Mouse (Mus musculus): ENCODE results near the gene Csrp1. TPM values are rescaled to one million over a fixed set of nuclear protein-coding genes. Genes with fewer than 3 reads are reported as not detected.

The Csrp1 gene
- total and polyA plus RNA-seq, 3 experiments = 0.05 to 0.38 TPM; not detected in 1

DNA sequence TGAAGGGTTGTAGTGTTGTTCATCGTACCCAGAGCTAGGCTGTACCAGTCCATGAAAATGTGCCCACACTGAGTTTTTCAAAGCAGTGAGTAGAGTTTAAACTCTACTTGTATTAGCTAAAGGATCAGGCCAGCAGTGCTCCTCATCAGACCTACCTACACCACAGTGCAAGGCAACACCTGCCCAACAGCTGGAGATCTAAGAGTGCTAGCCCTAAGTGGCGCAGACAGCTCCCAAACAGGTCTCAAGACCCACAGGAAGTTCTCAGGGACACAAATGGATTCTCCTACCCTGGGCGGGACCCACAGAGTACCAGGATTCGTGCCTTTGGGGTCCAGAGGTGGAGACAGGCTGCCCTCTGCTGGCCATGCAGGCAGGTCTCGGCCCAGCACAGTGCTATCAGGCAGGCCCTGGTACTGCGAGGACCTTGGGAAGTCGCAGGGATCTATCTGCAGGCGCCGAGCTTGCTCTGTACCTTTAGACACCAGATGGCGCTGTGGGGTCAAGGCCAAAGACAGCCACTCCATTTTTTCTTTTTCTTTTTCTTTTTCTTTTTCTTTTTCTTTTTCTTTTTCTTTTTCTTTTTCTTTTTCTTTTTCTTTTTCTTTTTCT is 33.0 kb downstream of the Csrp1 start:
- Histone ChIP-seq H3K36me3 (replicated peaks) (no peaks in the 10 kb centered on the region), H3K4me3 (ENCODE audit: low read depth, low read length) (no peak overlapping the region), H3K9me3 (replicated peaks) (no peaks in the 10 kb centered on the region), H3K27me3 (ENCODE audit: insufficient read depth, low read length) (peaks cover 29% of the 10 kb centered on the region), H3K4me1 (ENCODE audit: insufficient read depth, low read depth, low read length) (peaks cover 4% of the 10 kb centered on the region)
- TF ChIP-seq POLR2AphosphoS5 (IDR thresholded peaks at IDR 0.05; ENCODE audit: insufficient replicate concordance, low read depth, low read length) (no peak), GATA1 (IDR thresholded peaks at IDR 0.05; ENCODE audit: borderline replicate concordance, low read length) (no peak), CTCF (IDR thresholded peaks at IDR 0.05; ENCODE audit: low read depth, low read length) (peak; percentile 22; the same call in 1 of the 2 replicates), TAL1 (conservative IDR thresholded peaks at IDR 0.05; ENCODE audit: low read depth, low read length) (no peak)
- DNase-seq (ENCODE audit: low spot score) (peak; percentile 80), ATAC-seq (ENCODE audit: extremely low read depth, insufficient number of reproducible peaks, low FRiP score, poor library complexity, severe bottlenecking) (peak; percentile 94)

DNA sequence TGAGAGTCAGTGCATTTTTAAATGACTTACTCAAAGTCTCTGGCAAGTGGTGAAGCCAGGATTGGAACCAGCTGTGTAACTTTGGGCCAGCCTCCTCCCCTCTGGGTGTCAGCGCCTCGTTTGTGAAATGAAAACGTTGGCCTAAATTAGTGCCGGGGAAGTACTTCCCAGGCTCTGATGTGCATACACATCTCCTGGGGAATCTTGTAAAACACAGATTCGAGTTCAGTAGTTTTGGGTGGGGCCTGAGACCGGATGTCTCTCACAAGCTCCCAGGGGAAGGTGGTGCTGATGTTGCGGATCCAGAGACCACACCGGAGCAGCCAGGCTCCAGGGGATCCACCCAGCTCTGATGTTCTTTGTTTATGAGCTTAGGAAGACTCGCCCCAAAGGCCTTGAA is 35.4 kb downstream of the Csrp1 start:
- no peak for TF ChIP-seq GATA2 (IDR thresholded peaks at IDR 0.05; ENCODE audit: borderline replicate concordance, low read depth, low read length)
- TF ChIP-seq TAL1 (conservative IDR thresholded peaks at IDR 0.05; ENCODE audit: low read depth, low read length) = no peak
- no peak for TF ChIP-seq GATA1 (IDR thresholded peaks at IDR 0.05; ENCODE audit: borderline replicate concordance, low read length)
- no peak for TF ChIP-seq CTCF (IDR thresholded peaks at IDR 0.05; ENCODE audit: low read depth, low read length)
- no peak for TF ChIP-seq POLR2AphosphoS5 (IDR thresholded peaks at IDR 0.05; ENCODE audit: insufficient replicate concordance, low read depth, low read length)
- H3K4me3 ChIP-seq (ENCODE audit: low read depth, low read length) = no peak overlapping the region
- H3K36me3 ChIP-seq (replicated peaks) = no peaks in the 10 kb centered on the region
- DNase-seq (ENCODE audit: low spot score) (no peak), ATAC-seq (ENCODE audit: extremely low read depth, insufficient number of reproducible peaks, low FRiP score, poor library complexity, severe bottlenecking) (no peak)
- H3K9me3 ChIP-seq (replicated peaks) = no peaks in the 10 kb centered on the region
- peaks cover 9% of the 10 kb centered on the region for H3K4me1 ChIP-seq (ENCODE audit: insufficient read depth, low read depth, low read length)
- H3K27me3 ChIP-seq (ENCODE audit: insufficient read depth, low read length) = peaks cover 30% of the 10 kb centered on the region

- TF ChIP-seq POLR2AphosphoS5 (IDR thresholded peaks at IDR 0.05; ENCODE audit: insufficient replicate concordance, low read depth, low read length) (no peak), CTCF (IDR thresholded peaks at IDR 0.05; ENCODE audit: low read depth, low read length) (no peak), TAL1 (conservative IDR thresholded peaks at IDR 0.05; ENCODE audit: low read depth, low read length) (no peak)
These were observed 36.1 kb downstream of the Csrp1 start for GRCm38 (mm10) chr1:135755913-135756312.

GRCm38 (mm10) chr1:135757287-135757686 is 37.4 kb downstream of the Csrp1 start:
- H3K27me3 ChIP-seq (ENCODE audit: insufficient read depth, low read length) = peaks cover 17% of the 10 kb centered on the region
- no peak overlapping the region for H3K4me3 ChIP-seq (ENCODE audit: low read depth, low read length)
- peaks cover 10% of the 10 kb centered on the region for H3K4me1 ChIP-seq (ENCODE audit: insufficient read depth, low read depth, low read length)
- ATAC-seq (ENCODE audit: extremely low read depth, insufficient number of reproducible peaks, low FRiP score, poor library complexity, severe bottlenecking) = no peak
- DNase-seq (ENCODE audit: low spot score) = no peak
- H3K9me3 ChIP-seq (replicated peaks) = no peaks in the 10 kb centered on the region
- H3K36me3 ChIP-seq (replicated peaks) = no peaks in the 10 kb centered on the region
- TF ChIP-seq POLR2AphosphoS5 (IDR thresholded peaks at IDR 0.05; ENCODE audit: insufficient replicate concordance, low read depth, low read length) (no peak), GATA2 (IDR thresholded peaks at IDR 0.05; ENCODE audit: borderline replicate concordance, low read depth, low read length) (no peak), CTCF (IDR thresholded peaks at IDR 0.05; ENCODE audit: low read depth, low read length) (no peak)

More at GRCm38 (mm10) chr1:135755913-135756312, 36.1 kb downstream of the Csrp1 start:
- Histone ChIP-seq H3K4me1 (ENCODE audit: insufficient read depth, low read depth, low read length) (peaks cover 10% of the 10 kb centered on the region), H3K4me3 (ENCODE audit: low read depth, low read length) (no peak overlapping the region), H3K36me3 (replicated peaks) (no peaks in the 10 kb centered on the region), H3K27me3 (ENCODE audit: insufficient read depth, low read length) (peaks cover 24% of the 10 kb centered on the region), H3K9me3 (replicated peaks) (no peaks in the 10 kb centered on the region)
- DNase-seq (ENCODE audit: low spot score) (no peak), ATAC-seq (ENCODE audit: extremely low read depth, insufficient number of reproducible peaks, low FRiP score, poor library complexity, severe bottlenecking) (no peak)

- TF ChIP-seq POLR2AphosphoS5 (IDR thresholded peaks at IDR 0.05; ENCODE audit: insufficient replicate concordance, low read depth, low read length) (no peak), TAL1 (conservative IDR thresholded peaks at IDR 0.05; ENCODE audit: low read depth, low read length) (no peak), CTCF (IDR thresholded peaks at IDR 0.05; ENCODE audit: low read depth, low read length) (no peak), GATA1 (IDR thresholded peaks at IDR 0.05; ENCODE audit: borderline replicate concordance, low read length) (no peak), GATA2 (IDR thresholded peaks at IDR 0.05; ENCODE audit: borderline replicate concordance, low read depth, low read length) (no peak)
- ATAC-seq (ENCODE audit: extremely low read depth, insufficient number of reproducible peaks, low FRiP score, poor library complexity, severe bottlenecking) (no peak), DNase-seq (ENCODE audit: low spot score) (no peak)
- peaks cover 11% of the 10 kb centered on the region for H3K4me1 ChIP-seq (ENCODE audit: insufficient read depth, low read depth, low read length)
- H3K9me3 ChIP-seq (replicated peaks) = no peaks in the 10 kb centered on the region
- H3K27me3 ChIP-seq (ENCODE audit: insufficient read depth, low read length) = peaks cover 18% of the 10 kb centered on the region
- no peaks in the 10 kb centered on the region for H3K36me3 ChIP-seq (replicated peaks)
- no peak overlapping the region for H3K4me3 ChIP-seq (ENCODE audit: low read depth, low read length)
These were observed 39.8 kb downstream of the Csrp1 start for GRCm38 (mm10) chr1:135759685-135760084.

- Histone ChIP-seq H3K9me3 (replicated peaks) (no peaks in the 10 kb centered on the region), H3K36me3 (replicated peaks) (no peaks in the 10 kb centered on the region), H3K4me3 (ENCODE audit: low read depth, low read length) (no peak overlapping the region), H3K27me3 (ENCODE audit: insufficient read depth, low read length) (peaks cover 19% of the 10 kb centered on the region), H3K4me1 (ENCODE audit: insufficient read depth, low read depth, low read length) (peaks cover 12% of the 10 kb centered on the region)
- TF ChIP-seq POLR2AphosphoS5 (IDR thresholded peaks at IDR 0.05; ENCODE audit: insufficient replicate concordance, low read depth, low read length) (no peak), CTCF (IDR thresholded peaks at IDR 0.05; ENCODE audit: low read depth, low read length) (no peak), TAL1 (conservative IDR thresholded peaks at IDR 0.05; ENCODE audit: low read depth, low read length) (no peak), GATA1 (IDR thresholded peaks at IDR 0.05; ENCODE audit: borderline replicate concordance, low read length) (no peak), GATA2 (IDR thresholded peaks at IDR 0.05; ENCODE audit: borderline replicate concordance, low read depth, low read length) (no peak)
- ATAC-seq (ENCODE audit: extremely low read depth, insufficient number of reproducible peaks, low FRiP score, poor library complexity, severe bottlenecking) (no peak), DNase-seq (ENCODE audit: low spot score) (no peak)
These were observed 40.4 kb downstream of the Csrp1 start for GRCm38 (mm10) chr1:135760216-135760615.
